Mouse (Mus musculus) adrenal gland (tissue): ENCODE measurements around the gene Ubac2.

ENCODE experiments used
- intact Hi-C: fragments of 180-260 bp; cut with DNase I; formaldehyde crosslinking; loops from one replicate; pipeline ENCODE4 v1.15.1; 2025

The Ubac2 gene

DNA sequence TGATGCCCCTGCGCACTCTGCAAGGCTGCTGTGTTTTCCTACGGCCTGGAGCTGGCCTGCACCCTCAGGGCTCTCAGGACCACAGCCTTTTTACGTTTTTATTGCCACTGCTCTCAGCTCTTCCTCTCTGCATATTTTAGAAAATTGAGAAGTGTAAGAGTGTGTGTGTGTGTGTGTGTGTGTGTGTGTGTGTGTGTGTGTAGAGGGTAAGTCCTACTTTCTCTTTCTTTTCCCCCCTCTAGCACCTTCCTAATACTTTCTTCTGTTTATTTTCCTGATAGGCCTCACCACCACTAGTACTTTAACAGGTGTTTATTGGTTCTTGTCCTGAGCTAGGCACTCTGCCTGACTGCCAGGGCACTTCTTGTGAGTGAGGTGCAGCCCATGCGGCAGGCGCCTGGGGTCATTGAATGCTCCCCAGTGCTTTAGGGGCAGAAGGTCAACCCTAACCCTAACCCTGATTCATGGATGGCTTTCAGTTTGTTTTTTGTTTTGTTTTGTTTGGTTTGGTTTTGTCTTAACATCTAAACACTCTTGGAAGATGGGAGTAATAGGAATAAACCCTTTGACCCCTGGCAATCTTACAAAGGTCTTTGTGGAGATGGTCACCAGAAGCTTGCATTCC lies 16.2 kb downstream of the Ubac2 start:
- intact Hi-C loops: no loop called here

DNA sequence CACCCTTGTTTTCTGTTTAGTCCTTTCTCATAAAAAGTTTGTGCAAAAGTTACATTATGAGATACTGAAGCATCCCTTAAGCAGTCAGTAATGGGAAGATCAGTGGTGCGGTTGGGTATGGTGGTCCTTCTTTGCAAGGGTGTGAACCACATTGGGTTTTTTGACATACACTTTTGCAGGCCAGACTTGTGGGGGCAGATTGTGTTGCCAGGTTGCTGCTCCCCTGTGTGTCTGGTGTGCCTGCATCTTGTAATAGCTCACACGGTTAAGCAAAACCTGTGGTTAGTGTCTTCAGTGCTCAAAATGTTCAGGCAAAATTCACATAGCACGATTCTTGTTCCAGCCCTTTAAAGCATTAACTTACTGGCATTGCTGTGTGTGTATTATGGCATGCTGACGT lies 16.9 kb downstream of the Ubac2 start:
- intact Hi-C loops: no loop called here

DNA sequence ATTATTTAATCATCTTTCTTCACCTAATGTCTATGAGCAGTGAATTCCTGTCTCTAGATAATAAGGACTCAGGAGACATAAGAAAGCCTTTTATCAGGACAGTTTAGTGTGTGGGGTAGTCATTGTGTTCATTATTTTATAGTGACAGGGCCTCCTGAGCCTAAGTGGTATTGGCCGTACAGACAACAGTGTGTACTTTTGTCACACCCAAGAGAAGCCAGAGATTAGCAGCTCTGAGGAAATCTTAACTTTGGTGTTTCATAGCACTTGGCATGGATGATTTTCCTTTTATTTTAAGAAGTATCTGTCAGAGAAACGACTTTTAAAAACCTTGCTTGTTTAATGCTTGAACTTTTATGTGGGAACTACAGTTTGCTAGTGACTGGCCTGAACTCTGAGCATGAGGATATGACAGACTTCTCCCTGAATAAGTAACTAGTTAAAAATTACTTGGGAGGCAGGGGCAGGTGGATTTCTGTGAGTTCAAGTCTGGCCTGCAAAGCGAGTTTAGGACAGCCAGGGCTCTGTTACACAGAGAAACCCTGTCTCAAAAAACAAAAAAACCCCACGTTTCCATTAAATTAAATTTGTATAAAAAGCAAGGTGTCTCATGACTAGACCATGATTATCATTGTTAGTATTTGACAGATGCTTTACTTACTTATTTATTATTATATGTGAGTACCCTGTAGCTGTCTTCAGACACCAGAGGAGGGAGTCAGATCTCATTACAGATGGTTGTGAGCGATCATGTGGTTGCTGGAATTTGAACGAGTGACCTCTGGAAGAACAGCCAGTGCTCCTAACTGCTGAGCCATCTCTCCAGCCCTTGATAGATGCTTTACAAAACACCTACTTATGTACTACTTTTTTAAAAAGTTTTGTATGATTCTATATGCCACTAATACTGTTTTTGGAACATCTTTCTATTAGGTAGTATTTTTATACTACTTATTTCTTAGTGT lies 18.0 kb downstream of the Ubac2 start:
- intact Hi-C loops: no loop called here

DNA sequence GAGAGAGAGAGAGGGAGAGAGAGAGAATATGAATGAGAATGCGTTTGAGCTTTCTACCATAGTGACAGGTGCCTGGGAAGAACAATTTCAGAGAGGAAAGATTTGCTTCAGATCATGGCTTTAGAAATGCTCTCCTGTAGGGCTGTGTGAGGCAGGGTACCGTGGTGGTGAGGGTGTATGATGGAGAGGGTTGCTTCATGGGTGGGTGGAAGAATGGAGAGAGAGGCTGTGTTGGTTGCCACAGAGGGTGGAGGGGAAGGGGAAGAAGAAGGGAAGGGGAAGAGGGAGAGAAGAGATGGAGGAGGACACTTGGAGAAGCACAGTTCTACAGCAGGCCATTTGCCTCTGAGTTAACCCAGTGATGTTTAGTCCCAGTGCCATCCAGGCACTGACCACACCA lies 19.4 kb downstream of the Ubac2 start:
- intact Hi-C loops: no loop called here

DNA sequence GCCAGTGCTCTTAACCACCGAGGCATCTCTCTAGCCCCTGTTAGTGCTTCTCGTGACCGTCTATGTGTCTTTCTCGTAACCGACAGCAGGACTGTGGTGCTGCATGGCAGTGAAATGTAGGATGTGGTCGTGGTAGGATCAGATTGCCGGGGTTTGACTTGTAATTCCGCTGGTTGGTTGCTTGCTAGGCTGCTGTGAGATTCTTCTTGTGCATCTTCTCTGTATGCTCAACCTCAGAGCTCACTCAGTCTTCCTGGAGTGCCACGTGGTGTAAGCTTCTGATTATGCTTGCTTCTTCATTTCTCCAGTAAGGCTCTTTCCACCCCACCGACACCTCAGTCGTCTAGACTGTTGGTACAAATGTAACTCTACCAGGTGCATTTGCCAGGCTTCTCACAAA lies 20.1 kb downstream of the Ubac2 start:
- intact Hi-C loops: no loop called here

DNA sequence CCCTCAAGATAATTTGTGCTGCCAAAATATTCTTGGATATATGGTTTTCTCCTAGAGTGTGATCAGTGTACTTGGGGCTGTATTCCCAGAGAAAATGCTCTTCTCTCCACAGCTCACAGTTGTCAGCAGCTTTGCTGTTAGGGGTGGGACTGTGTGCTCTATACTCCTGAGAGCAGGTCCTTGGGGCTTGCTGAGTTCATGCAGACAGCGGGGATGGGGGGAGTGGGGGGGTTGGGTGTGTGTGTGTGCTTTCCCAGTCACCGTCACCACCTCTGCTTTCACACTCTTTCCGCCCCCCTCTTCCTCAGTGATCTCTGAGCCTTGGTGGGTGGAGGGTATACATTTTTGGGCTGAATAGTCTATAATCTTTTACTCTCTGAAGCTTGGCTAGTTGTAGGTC lies 20.7 kb downstream of the Ubac2 start:
- intact Hi-C loops: no loop called here

DNA sequence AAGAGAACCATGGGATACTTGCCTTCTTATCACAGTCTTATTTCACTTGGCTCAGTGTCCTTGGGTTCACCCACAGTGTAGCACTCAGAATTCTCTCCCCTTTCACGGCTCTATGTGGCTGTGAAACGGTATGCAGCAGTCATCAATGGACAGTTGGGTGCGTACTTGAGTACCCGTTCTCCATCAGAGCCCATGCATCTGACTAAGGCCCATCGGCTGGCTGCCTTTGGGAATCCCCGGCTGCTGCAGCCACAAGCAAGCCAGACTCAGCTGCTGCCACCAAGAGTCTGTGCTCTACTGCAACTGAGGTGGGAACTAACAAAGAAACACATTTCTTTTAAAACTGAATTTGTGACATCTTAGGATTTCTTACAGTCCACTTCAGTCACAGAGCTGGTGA lies 23.1 kb downstream of the Ubac2 start:
- intact Hi-C loops: no loop called here

DNA sequence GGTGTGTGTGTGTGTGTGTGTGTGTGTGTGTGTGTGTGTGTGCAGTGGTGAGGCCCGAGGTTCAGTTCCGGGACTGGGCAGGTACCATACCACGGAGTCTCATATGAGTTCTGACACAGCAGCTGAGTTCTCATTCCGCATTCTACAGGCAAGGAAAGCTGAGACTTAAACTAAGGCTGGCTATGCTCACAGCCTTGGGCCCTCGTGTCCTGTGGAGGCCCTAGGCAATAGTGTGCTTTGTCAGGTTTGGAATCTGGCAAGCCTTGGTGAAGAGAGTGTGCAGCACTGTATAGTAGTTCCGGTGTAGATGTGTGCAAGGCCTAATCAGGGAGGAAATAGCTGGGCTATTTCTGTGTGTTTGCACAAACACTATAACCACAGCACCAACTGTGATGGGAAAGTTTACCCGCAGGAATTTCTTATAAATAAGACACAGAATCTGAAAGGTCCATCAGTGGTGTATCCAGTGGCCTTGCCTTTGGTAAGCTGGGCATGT lies 25.0 kb downstream of the Ubac2 start:
- intact Hi-C loops: no loop called here

DNA sequence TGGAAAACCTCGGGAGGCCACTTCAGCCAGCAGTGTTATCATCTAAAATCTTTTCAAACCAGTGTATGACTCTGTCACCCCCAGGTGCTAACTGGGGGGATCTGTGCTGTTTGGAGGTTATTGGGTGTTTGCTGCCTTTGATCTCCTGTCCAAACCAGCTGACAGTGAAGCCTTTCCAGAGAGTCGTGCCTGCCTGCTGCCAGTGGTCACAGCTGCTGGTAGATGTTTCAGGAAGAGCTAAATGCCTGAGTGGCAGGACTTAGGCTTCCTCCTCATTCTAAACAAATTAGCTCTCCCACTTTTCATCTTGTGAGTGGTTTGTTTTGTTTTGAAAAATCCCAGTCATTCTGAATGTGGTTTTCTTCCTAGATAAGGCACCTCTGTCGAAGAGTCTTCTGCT lies 26.3 kb downstream of the Ubac2 start:
- intact Hi-C loops: no loop called here

DNA sequence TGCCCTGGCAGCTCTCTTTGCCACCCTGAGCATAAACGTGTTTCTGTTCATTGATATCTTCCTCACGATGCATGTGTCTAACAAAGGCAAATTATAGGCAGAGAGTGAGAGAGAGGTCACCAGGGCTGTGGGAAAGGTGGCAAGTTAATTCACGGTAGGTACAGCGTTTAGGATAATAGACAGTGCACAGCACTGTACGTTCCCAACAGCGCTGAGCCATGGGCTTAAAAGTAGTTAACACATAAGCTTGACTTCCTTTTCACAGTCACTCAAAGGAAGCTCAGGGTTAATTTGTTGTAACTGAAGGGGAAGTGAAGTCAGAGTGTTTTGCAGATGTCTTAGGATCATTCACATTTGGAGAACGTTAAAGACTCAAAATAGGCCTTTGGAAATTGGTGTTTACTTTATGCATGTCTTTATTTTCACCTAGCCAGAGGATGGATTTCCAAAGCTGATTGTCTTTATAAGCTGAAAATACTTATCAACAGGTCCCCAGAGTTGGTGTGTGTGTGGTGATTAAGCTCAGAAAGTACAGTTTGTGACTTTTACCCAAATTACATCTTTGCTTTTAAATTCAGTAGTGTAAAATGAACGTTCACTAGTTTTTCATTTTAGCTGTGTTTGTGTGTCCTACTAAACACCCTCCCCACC lies 28.0 kb downstream of the Ubac2 start:
- intact Hi-C loops: no loop called here

DNA sequence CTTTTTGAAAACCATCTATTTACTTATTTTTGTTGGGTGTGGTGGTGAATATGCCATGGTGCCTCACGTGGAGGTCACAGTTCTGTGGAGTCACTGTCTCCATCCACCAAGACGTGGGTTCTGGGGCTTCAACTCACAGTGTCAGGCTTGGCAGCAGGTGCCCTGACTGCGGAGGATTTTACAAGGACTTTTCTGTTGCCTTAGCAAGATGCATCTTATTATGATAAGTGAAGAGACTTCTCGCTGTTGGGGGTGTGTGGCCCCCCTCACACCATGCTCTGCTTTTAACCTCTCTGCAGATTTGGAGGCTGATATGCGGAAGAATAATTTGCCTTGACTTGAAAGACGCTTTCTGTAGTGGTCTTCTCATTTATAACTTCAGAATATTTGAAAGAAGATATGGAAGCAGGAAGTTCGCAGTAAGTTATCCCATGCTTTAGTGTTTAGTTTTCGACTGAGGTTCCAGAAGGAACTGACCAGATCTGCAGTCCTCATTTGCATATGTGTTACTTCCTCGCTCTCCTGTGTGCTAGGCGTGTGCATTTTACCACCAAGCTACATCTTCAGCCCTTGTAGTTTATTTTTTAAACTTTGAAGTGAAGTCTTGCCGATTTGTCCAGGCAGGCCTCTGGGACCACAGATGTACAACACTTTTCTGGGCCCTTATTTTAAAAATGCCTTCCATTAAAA lies 28.7 kb downstream of the Ubac2 start:
- intact Hi-C loops: no loop called here

DNA sequence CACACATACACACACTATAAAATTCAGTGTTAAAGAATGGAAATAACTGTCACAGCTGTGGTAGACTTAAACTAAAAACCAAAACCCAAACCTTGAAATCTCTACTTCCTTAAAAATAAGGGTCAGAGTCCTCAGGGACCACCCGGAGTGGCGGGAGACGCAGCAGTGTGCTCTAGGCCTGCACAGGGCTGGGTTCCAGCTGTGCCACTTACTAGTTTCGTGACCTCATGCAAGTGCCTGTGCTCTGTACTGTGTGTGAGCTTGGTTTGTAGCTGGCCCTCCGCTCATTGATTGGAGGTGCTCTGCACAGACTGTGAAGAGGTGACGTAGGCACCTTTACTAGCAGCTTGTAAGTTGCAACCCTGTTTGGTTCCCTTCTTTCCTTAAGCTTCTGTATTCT lies 31.4 kb downstream of the Ubac2 start:
- intact Hi-C loops: no loop called here

DNA sequence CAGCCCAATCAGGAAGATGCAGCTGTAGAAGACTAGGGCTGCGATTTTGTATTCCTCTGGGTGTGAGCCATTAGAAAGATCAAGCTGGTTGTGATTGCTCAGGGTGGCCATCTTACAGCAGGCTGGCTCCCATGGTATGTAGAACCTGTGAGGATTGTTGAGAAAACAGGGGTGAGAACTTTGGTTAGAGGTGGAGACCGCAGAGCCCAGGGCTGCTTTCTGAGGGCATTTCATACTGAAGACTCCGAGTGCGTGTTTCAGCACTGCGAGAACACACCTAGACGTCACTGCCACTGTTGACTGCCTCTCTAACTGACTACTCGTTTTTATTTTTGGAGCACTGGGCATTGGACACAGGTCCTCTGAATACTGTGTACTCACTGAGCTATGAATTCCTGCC lies 34.1 kb downstream of the Ubac2 start:
- intact Hi-C loops: no loop called here

DNA sequence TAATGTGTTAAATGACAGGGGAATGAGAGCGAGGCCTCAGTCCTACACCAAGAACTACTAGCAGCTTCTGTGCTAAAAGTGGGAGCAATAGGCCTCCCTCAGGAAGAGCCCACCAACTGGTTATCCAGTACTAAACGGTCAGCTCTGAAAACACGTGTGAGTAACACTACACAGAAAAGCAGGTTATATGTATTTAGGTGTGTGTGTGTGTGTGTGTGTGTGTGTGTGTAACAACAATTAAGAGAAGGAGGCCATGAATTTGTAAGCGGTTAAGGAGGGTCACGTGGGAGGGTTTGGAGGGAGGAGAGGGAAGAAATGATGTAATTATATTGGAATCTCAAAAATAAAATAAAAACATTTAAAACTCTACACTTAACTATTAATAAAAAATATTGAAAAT lies 36.7 kb downstream of the Ubac2 start:
- intact Hi-C loops: no loop called here

DNA sequence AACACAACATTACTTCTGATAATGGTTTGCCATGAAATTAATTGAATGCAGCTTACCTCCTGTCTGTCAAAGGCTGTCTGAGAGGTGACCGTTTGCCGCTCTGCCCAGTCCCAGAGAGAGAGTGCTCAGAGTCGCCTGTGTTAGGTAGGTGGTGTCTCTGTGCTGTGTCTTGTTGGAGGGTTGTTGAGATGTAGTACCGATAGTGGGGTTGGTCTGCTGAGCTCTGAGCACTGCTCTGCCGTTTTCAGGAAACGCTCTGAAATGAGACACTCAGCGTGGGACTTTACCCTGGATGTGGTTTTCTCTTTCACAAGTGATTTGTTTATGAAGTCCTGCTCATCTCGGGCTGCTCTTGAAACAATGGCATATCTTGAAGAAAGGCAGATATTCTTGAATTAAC lies 37.2 kb downstream of the Ubac2 start, which contains the start of gene Gpr18:
Gene Gpr18 (minus strand): TSS at position 161 of the 400 bp plus-strand sequence.
- intact Hi-C loops: no loop called here

DNA sequence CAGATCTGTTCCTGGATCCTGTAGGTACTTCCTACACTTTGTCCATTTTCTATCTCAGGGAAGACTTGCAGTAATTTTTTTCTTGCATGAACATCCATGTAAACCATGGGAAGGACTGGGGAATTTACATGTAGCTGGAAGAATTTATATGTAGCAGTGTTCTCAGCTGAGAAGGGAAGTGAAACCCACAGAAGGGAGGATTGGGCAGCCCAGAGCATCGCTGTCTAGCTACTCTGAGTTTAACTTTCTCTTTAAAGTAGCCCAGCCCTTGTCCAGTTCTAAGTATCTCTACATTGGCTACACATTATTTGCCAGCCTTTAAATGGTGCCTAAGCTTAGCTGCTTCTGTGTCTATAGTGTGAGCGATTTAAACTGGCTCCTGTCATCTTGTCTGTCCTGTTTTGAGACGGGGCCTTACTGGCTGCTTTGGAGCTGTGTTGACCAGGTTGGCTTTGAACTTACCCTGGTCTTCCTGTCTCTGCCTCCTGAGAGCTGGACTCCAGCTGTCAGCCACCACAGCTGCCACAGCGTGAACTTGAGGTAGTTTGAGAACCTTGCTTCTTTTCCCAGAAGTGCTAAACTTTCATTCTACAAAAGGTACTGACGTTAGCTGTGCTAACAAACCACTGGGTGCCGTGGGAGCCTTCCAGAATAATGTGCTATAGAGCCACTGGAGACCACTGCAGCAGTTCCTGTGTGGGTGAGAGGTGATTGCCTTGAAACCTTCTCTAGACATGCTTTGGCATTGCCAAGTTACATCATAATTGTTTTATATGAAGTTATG lies 38.1 kb downstream of the Ubac2 start:
- intact Hi-C loops: no loop called here

DNA sequence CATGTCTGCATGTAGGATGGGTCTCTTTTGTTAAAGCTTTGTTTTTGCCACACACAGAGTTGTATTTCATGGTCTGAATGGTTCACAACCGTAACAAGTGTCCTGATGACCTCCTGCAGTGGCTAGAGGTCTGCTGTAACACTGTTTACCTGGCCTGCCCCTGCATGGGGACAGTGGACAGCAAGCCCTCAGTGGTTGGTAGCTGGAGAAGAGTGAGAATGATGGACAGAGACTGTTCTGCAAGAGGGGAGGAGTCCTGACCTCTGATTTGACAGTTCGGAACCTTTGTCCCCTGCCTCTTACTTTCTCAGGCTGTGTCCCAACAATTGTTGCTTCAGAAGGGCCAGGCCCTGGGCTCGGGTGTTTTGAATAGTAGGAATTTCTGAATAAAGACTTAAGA lies 39.8 kb downstream of the Ubac2 start:
- intact Hi-C loops: no loop called here

DNA sequence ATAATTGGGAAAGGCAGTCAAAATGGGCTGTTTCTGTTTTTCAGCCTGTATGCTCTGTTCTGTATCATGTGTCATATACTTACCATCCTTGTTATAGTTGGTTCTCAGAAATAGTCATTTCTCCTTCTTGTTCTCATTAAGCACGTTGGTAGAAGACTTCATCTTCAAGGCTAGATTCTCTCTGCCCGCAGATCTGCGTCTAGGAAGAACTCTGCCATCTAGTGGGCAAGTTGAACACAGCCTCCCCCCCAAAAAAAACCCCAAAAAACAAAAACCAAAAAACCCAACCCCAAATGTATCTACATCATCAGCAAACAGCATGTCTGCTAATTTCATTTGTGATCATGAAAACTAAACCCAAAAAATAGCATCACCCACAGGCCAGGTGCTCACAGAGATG lies 41.3 kb downstream of the Ubac2 start:
- intact Hi-C loops: loop anchor here (2.0 kb wide), 1 partner anchor 55 kb away; no protein-coding TSS in a partner anchor

DNA sequence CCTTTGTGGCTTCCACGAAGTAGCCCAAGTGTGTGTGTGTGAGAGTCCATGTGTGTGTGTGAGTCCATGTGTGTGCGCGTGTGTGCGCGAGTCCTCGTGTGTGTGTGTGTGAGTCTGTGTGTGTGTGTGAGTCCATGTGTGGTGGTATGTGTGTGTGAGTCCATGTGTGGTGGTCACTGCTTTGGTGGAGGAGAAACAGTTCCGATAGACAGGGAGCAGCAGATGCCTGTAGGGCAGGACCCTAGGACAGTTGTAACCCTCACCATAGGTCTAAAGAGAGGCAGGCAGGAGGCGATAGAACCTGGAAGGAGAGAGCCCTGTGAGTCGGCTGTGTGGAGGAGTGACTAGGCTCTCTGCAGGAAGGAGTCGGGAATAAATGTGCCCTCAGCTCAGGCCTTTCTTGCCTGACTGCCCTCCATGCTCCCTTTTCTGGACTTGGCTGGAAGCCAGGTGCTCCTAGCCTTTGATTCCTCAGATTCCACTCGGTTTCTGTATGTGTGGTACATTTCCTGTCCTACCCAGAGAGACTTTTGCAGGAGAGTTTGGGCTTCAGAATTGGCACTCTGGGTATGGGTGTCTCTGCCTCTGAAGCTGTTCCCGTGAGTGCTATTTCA lies 42.2 kb downstream of the Ubac2 start:
- intact Hi-C loops: loop anchor here (2.0 kb wide), 1 partner anchor 56 kb away; no protein-coding TSS in a partner anchor

DNA sequence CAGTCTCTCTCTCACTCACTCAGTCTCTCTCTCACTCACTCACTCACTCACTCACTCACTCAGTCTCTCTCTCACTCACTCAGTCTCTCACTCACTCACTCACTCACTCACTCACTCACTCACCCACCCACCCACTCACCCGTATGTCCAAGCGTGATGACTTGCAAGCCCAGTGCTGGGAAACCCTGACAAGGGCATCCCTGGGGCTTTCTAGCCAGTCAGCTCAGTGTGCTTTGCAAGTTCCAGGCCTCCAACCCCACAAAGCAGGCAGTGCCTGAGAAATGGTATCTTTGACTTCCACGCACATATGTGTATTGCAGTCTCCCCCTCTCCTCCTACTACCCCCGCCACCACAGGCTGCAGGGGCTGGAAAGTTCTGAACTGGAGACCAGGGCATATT lies 43.6 kb downstream of the Ubac2 start:
- intact Hi-C loops: no loop called here
